Mouse (Mus musculus) ES-Bruce4 (cell line): Measurements from ENCODE around the gene Leprot. TPM values are rescaled to one million over a fixed set of nuclear protein-coding genes. Genes with fewer than 3 reads are reported as not detected.

Source experiments
- H3K27ac ChIP-seq: 2 replicates; pipeline ENCODE4 v1.5.1; 2012; ENCODE audit warnings: low read length, inconsistent platforms; ENCODE audit not compliant: insufficient read depth
- H3K27me3 ChIP-seq: 2 replicates; pipeline ENCODE4 v1.6.1; 2012; ENCODE audit warnings: mild to moderate bottlenecking, low read length, inconsistent platforms; ENCODE audit not compliant: control insufficient read depth, poor library complexity, insufficient read depth, severe bottlenecking
- H3K36me3 ChIP-seq: 2 replicates; pipeline ENCODE4 v1.6.1; 2012; ENCODE audit warnings: inconsistent platforms, mild to moderate bottlenecking, low read length, moderate library complexity; ENCODE audit not compliant: control insufficient read depth, poor library complexity, insufficient read depth, severe bottlenecking
- H3K4me1 ChIP-seq: one replicate; pipeline ENCODE4 v1.8.1; 2011; ENCODE audit warnings: low read length; ENCODE audit not compliant: control insufficient read depth, insufficient read depth
- H3K4me3 ChIP-seq: 2 replicates; pipeline ENCODE4 v1.5.1; 2011; ENCODE audit warnings: low read depth, mild to moderate bottlenecking, low read length
- H3K9ac ChIP-seq: 2 replicates; pipeline ENCODE4 v1.6.1; 2012; ENCODE audit warnings: low read depth, mild to moderate bottlenecking, inconsistent platforms; ENCODE audit not compliant: poor library complexity, severe bottlenecking
- H3K9me3 ChIP-seq: replicated peaks from 2 replicates; pipeline ENCODE4 v1.6.1; 2012; ENCODE audit warnings: mild to moderate bottlenecking, low read length, inconsistent platforms; ENCODE audit not compliant: control insufficient read depth, poor library complexity, insufficient read depth, severe bottlenecking
- CTCF ChIP-seq: IDR thresholded peaks from one replicate; pipeline ENCODE4 v1.8.1; 2011; ENCODE audit warnings: low read depth, low read length
- EP300 ChIP-seq: IDR thresholded peaks from 2 replicates; pipeline ENCODE4 v1.6.1; 2011; ENCODE audit warnings: low read depth, low read length; ENCODE audit not compliant: insufficient read depth
- POLR2A ChIP-seq: IDR thresholded peaks from one replicate; pipeline ENCODE4 v1.8.1; 2011; ENCODE audit warnings: low read length; ENCODE audit not compliant: insufficient read depth
- polyA plus RNA-seq: library from polyadenylated mRNA; stranded (reverse); fragments of >200 nt; gene quantifications from 2 replicates; pipeline ENCODE4 v1.2.4, GENCODE M21; 2011; ENCODE audit warnings: low read depth; ENCODE audit not compliant: missing spikeins, insufficient read depth, insufficient read length

The Leprot gene
- polyA plus RNA-seq, 1 experiment: 57.7 TPM

DNA sequence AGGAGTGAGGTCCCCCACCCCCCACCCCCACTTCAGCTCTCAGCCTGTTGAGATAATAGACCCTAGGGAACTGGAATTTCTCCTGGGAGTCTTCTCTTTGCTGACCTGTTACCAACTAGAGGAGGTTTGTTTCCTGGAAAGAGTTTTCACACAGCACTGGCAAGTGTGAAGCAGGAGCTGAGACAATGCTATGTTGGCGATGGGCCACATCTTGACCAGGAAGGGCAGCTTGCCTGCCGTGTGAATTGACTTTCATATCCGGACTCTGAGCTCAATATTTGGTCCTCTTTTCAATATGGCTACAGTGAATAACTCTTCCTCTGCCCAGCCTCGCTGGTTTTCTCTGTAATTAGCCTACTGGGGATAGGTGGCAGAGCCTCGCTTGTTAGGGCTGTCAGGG, 21.6 kb downstream of the Leprot start:
- H3K9me3 ChIP-seq: no peaks in the 10 kb centered on the region
- no peak for TF ChIP-seq CTCF
- TF ChIP-seq EP300: no peak
- no peak for TF ChIP-seq POLR2A
- no peak overlapping the region for H3K9ac ChIP-seq

DNA sequence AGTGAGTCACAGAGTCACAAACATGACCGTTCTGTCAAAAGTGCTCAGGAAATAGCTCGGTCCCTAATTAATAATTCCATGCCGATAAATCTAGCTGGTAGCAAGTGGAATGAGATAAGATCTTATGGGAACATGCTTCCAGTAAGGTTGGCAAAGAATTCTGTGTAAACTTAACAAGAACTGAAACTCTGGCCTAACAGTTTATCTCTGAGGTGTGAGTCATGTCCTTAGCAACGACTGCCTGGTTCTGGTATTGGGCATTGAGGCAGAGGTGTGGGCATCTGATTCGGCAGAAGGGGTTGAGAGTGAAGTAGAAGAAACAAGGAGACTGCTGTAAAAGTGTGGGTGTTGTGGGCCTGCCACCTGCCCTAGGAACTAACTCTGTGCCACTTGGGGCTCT, 22.3 kb downstream of the Leprot start:
- TF ChIP-seq CTCF: no peak
- TF ChIP-seq POLR2A: no peak
- no peak for TF ChIP-seq EP300
- H3K27ac ChIP-seq: no peak overlapping the region
- H3K36me3 ChIP-seq: no peaks in the 10 kb centered on the region
- no peaks in the 10 kb centered on the region for H3K27me3 ChIP-seq
- no peaks in the 10 kb centered on the region for H3K4me1 ChIP-seq
- H3K4me3 ChIP-seq: no peak overlapping the region
- H3K9me3 ChIP-seq: no peaks in the 10 kb centered on the region
- H3K9ac ChIP-seq: no peak overlapping the region

More for the DNA sequence above, 21.6 kb downstream of the Leprot start:
- Histone ChIP-seq H3K4me3 (no peak overlapping the region), H3K27ac (no peak overlapping the region), H3K36me3 (no peaks in the 10 kb centered on the region), H3K27me3 (no peaks in the 10 kb centered on the region), H3K4me1 (no peaks in the 10 kb centered on the region)

DNA sequence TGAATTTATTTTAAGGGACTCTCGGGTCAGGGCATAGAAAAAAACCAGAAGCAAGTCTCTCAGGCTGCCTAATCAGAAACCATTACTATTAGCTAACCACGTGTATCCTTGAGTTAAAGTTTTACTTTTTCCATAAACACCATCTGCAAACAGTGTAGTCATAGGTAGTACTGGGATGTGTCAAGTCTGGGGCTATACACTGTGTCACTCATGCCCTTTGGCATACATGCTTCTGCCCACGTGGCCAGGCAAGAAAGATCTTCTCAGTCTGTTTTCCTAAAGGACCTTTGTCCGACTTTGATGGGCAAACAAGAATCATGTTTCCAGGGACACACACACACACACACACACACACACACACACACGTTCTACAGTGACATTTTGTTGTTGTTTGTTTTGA, 27.3 kb downstream of the Leprot start:
- Histone ChIP-seq H3K9ac (no peak overlapping the region), H3K27me3 (no peaks in the 10 kb centered on the region), H3K4me1 (no peaks in the 10 kb centered on the region), H3K36me3 (no peaks in the 10 kb centered on the region), H3K9me3 (no peaks in the 10 kb centered on the region), H3K27ac (no peak overlapping the region), H3K4me3 (no peak overlapping the region)
- TF ChIP-seq POLR2A (no peak), EP300 (no peak), CTCF (no peak)

DNA sequence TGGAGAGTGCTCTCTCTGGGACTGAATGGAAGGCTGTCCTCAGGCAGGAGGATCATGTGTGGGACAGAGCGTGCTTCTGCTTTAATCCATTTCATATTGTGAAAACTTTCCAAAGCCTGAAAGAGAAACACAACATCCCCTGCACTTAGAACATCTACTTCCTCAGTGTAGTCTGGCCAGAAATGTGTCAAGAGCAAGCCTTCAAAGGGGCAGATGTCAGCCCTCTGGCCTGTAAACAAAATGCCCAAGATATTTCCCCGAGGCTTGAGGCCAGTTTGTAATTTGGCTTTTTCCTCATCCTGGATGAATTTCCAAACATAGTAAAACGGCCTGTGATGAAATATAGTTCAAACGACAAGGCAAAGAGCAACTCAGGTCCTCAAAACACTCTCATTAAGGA, 28.2 kb downstream of the Leprot start:
- Histone ChIP-seq H3K9ac (no peak overlapping the region), H3K27me3 (no peaks in the 10 kb centered on the region), H3K36me3 (no peaks in the 10 kb centered on the region), H3K27ac (no peak overlapping the region), H3K4me3 (no peak overlapping the region), H3K4me1 (no peaks in the 10 kb centered on the region), H3K9me3 (no peaks in the 10 kb centered on the region)
- TF ChIP-seq EP300: no peak

DNA sequence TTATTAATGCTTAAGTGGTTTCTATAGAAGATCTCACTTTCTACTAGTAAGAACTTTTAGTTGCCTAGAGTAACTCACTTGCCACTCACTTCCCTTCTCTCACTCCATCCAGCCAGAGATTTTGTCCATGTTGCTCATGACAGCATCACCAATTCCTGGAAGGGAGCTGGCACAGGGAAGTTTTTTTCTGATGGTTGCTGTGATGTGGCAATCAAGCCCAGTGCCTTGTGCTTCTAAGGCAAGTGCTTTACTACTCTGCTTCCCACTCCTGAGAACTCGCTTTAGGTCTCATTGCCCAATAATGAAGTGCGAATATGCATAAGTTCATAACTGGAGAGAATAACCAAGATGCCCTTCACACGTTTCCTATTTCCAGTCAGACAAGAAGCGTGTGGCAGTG, 35.1 kb downstream of the Leprot start:
- Histone ChIP-seq H3K4me1 (no peaks in the 10 kb centered on the region), H3K36me3 (no peaks in the 10 kb centered on the region), H3K4me3 (no peak overlapping the region), H3K9me3 (no peaks in the 10 kb centered on the region), H3K9ac (no peak overlapping the region), H3K27me3 (no peaks in the 10 kb centered on the region), H3K27ac (no peak overlapping the region)
- no peak for TF ChIP-seq POLR2A

DNA sequence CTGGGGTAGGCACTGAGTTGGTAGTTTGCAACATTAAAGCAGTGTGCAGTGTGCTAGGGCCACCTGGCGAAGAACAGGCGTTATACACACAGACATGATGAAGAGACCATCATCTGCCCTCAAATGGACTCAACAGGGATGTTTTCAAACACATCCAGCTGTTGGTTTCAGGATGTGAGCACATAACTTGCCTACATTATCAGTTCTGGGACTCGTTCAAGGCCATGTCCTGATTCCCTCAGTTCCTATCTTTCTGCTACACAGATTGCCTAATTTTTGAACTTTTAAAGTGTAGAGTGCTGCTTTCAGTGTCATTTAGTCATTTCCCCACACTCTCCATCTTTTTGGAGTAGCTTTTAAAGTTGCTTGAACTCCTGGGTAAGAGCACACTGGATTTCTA, 35.6 kb downstream of the Leprot start:
- H3K27me3 ChIP-seq: no peaks in the 10 kb centered on the region
- no peak overlapping the region for H3K27ac ChIP-seq
- H3K9ac ChIP-seq: no peak overlapping the region
- H3K4me1 ChIP-seq: no peaks in the 10 kb centered on the region
- H3K4me3 ChIP-seq: no peak overlapping the region
- TF ChIP-seq POLR2A: no peak
- H3K36me3 ChIP-seq: no peaks in the 10 kb centered on the region
- no peaks in the 10 kb centered on the region for H3K9me3 ChIP-seq

DNA sequence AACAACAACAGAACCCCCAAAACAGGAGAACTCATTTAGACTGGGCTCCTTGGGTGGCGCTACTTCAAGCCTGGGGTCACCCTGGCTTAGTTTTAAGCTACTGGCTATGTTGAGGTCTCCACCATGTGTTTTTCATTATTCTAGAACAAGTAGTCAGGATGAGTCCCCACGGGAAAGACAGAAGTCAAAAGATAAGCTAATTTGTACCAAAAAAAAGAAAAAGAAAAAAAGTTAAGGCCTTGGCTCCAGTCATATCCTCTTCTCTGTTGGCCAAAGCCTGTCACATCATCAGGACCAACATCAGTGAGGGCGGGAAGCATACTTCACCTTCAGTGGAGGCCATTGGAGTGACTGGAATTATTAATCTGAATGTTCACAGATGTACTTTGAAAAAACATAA, 37.3 kb downstream of the Leprot start:
- no peak overlapping the region for H3K9ac ChIP-seq
- H3K4me1 ChIP-seq: no peaks in the 10 kb centered on the region
- no peak overlapping the region for H3K4me3 ChIP-seq
- TF ChIP-seq POLR2A (no peak), CTCF (no peak), EP300 (no peak)
- no peaks in the 10 kb centered on the region for H3K36me3 ChIP-seq
- H3K27me3 ChIP-seq: no peaks in the 10 kb centered on the region
- H3K27ac ChIP-seq: no peak overlapping the region
- no peaks in the 10 kb centered on the region for H3K9me3 ChIP-seq
